Mouse (Mus musculus) neural tube, embryonic 14.5 days (tissue): Measurements from ENCODE around the gene Arl6. TPM values are rescaled to one million over a fixed set of nuclear protein-coding genes. Genes with fewer than 3 reads are reported as not detected.

Source experiments
- ATAC-seq: fragments of 200-750 bp; cut with Nextera tagmentation; 2 replicates; pipeline ENCODE4 v1.8.0; 2017; ENCODE audit warnings: low read depth, mild to moderate bottlenecking, moderate TSS enrichment, moderate library complexity
- H3K27ac ChIP-seq: fragments of 300-500 bp; sonication (generic); 2 replicates; pipeline ENCODE4 v1.5.1; 2014; ENCODE audit warnings: low read depth, mild to moderate bottlenecking, control low read depth, low read length, moderate library complexity, mixed read lengths
- H3K27me3 ChIP-seq: fragments of 300-500 bp; sonication (generic); 2 replicates; pipeline ENCODE4 v1.6.1; 2014; ENCODE audit warnings: low read length; ENCODE audit not compliant: control insufficient read depth, insufficient read depth
- H3K36me3 ChIP-seq: fragments of 300-500 bp; sonication (generic); 2 replicates; pipeline ENCODE4 v1.6.1; 2014; ENCODE audit warnings: low read length, mixed read lengths; ENCODE audit not compliant: control insufficient read depth, insufficient read depth
- H3K4me1 ChIP-seq: fragments of 300-500 bp; sonication (generic); 2 replicates; pipeline ENCODE4 v1.6.1; 2014; ENCODE audit warnings: low read length; ENCODE audit not compliant: control insufficient read depth, insufficient read depth
- H3K4me2 ChIP-seq: fragments of 300-500 bp; sonication (generic); 2 replicates; pipeline ENCODE4 v1.6.1; 2014; ENCODE audit warnings: mild to moderate bottlenecking, low read depth, low read length, control low read depth
- H3K4me3 ChIP-seq: fragments of 300-500 bp; sonication (generic); 2 replicates; pipeline ENCODE4 v1.5.1; 2014; ENCODE audit warnings: low read depth, low read length, control low read depth, mixed read lengths
- H3K9ac ChIP-seq: fragments of 300-500 bp; sonication (generic); replicated peaks from 2 replicates; pipeline ENCODE4 v1.6.1; 2014; ENCODE audit warnings: low read depth, mild to moderate bottlenecking, control low read depth, low read length, mixed read lengths
- H3K9me3 ChIP-seq: fragments of 300-500 bp; sonication (generic); 2 replicates; pipeline ENCODE4 v1.6.1; 2016; ENCODE audit warnings: low read length; ENCODE audit not compliant: control insufficient read depth
- WGBS: fragments of 180-500 bp; shearing (Covaris S2); extraction: QIAGEN DNeasy Blood & Tissue Kit; methylation state at CpG from one replicate; pipeline ENCODE4 v1.1.7; 2014; 5-methylcytosine and 5-hydroxymethylcytosine counted together
- polyA plus RNA-seq: library from polyadenylated mRNA; unstranded; fragments of >200 nt; fragmentation: Nextera tagmentation; extraction: Ambion mirVana; gene quantifications from 2 replicates; pipeline ENCODE4 v1.2.1, GENCODE M21; 2014

The Arl6 gene
- polyA plus RNA-seq, 1 experiment from 2014 or later, result 50.5 TPM

DNA sequence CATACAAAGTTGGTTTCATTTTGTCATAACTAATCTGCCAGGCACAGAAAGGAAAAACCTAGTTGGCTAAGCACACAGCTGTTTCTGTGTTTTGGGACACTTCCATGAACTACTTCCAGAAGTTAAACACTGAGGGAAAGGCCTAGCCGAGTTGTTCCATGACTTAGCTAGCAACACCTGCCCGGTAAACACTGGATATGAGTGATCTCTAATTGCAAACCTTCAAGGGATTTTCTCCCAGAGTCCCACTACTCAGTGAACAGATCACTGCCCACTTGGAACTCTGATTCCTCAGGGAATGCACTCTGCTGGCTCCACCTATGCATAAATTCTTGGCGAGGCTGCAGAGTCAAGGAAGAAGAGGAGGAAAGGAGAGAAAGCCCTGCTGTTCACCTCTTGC lies 44.5 kb downstream of the Arl6 start:
- H3K4me1 ChIP-seq, result 0 out of 2 replicates have a peak, but pooled peaks cover 4% of the 10 kb centered on the region
- WGBS, result 87% methylated on average over 3 of the region's 3 CpGs
- H3K4me3 ChIP-seq, result no peak overlapping the region
- H3K27me3 ChIP-seq, result no peaks in the 10 kb centered on the region
- no peaks in the 10 kb centered on the region for H3K36me3 ChIP-seq
- no peaks in the 10 kb centered on the region for H3K9me3 ChIP-seq
- H3K4me2 ChIP-seq, result no peak overlapping the region
- H3K9ac ChIP-seq, result no peak overlapping the region
- ATAC-seq, result no peak
- no peak overlapping the region for H3K27ac ChIP-seq

DNA sequence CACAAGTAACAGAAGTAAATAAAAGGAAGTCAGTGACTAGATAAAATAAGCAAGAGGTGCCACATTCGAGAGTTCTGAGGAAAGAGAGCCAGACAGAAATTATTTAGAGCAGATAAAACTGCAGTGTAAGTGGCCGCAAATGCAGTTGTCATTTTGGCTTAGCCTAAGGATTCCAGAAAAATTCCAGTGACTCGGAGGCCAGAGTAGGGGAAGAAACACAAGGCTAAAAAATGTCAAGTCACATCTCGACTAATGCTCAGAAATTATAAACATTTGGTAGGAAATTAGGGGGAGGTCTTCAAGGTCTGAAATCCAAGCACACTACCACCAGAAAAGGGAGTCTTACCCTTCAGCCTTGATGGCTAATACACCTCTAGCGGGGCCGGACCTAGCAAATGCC lies 48.4 kb downstream of the Arl6 start:
- no peak overlapping the region for H3K9ac ChIP-seq
- H3K27me3 ChIP-seq, result no peaks in the 10 kb centered on the region
- no peaks in the 10 kb centered on the region for H3K36me3 ChIP-seq
- H3K27ac ChIP-seq, result no peak overlapping the region
- ATAC-seq, result no peak
- H3K4me2 ChIP-seq, result no peak overlapping the region
- no peaks in the 10 kb centered on the region for H3K9me3 ChIP-seq
- no peaks in the 10 kb centered on the region for H3K4me1 ChIP-seq
- H3K4me3 ChIP-seq, result no peak overlapping the region
- WGBS, result 87% methylated on average over 6 of the region's 6 CpGs

GRCm38 (mm10) chr16:59588351-59589025 lies 50.7 kb downstream of the Arl6 start:
- WGBS, result 60% methylated on average over 13 of the region's 13 CpGs
- no peak overlapping the region for H3K4me3 ChIP-seq
- no peak overlapping the region for H3K4me2 ChIP-seq
- no peak overlapping the region for H3K9ac ChIP-seq
- H3K4me1 ChIP-seq, result no peaks in the 10 kb centered on the region
- no peaks in the 10 kb centered on the region for H3K9me3 ChIP-seq
- peak; percentile 36 for ATAC-seq
- no peak overlapping the region for H3K27ac ChIP-seq
- H3K36me3 ChIP-seq, result no peaks in the 10 kb centered on the region
- no peaks in the 10 kb centered on the region for H3K27me3 ChIP-seq

- H3K4me1 ChIP-seq, result no peaks in the 10 kb centered on the region
- H3K9ac ChIP-seq, result no peak overlapping the region
- H3K9me3 ChIP-seq, result no peaks in the 10 kb centered on the region
- no peaks in the 10 kb centered on the region for H3K36me3 ChIP-seq
- no peak overlapping the region for H3K4me3 ChIP-seq
- peak; percentile 13; the same call in 1 of the 2 replicates for ATAC-seq
- H3K27me3 ChIP-seq, result no peaks in the 10 kb centered on the region
- WGBS, result 80% methylated on average over 10 of the region's 10 CpGs
- no peak overlapping the region for H3K4me2 ChIP-seq
- H3K27ac ChIP-seq, result no peak overlapping the region
Measured at GRCm38 (mm10) chr16:59587816-59588215, 51.4 kb downstream of the Arl6 start.

GRCm38 (mm10) chr16:59586911-59587310 lies 52.3 kb downstream of the Arl6 start:
- H3K27me3 ChIP-seq, result no peaks in the 10 kb centered on the region
- WGBS, result 93% methylated on average over 8 of the region's 8 CpGs
- H3K27ac ChIP-seq, result no peak overlapping the region
- no peaks in the 10 kb centered on the region for H3K9me3 ChIP-seq
- H3K9ac ChIP-seq, result no peak overlapping the region
- H3K4me1 ChIP-seq, result no peaks in the 10 kb centered on the region
- H3K4me3 ChIP-seq, result no peak overlapping the region
- no peak overlapping the region for H3K4me2 ChIP-seq
- no peaks in the 10 kb centered on the region for H3K36me3 ChIP-seq
- ATAC-seq, result no peak; the same call in 1 of the 2 replicates

- H3K9me3 ChIP-seq, result no peaks in the 10 kb centered on the region
- H3K4me1 ChIP-seq, result no peaks in the 10 kb centered on the region
- no peaks in the 10 kb centered on the region for H3K27me3 ChIP-seq
- no peak overlapping the region for H3K27ac ChIP-seq
- H3K4me3 ChIP-seq, result no peak overlapping the region
- 69% methylated on average over 6 of the region's 6 CpGs for WGBS
- H3K4me2 ChIP-seq, result no peak overlapping the region
- H3K36me3 ChIP-seq, result no peaks in the 10 kb centered on the region
- H3K9ac ChIP-seq, result no peak overlapping the region
- ATAC-seq, result no peak
Measured at GRCm38 (mm10) chr16:59586276-59586675, 52.9 kb downstream of the Arl6 start.

DNA sequence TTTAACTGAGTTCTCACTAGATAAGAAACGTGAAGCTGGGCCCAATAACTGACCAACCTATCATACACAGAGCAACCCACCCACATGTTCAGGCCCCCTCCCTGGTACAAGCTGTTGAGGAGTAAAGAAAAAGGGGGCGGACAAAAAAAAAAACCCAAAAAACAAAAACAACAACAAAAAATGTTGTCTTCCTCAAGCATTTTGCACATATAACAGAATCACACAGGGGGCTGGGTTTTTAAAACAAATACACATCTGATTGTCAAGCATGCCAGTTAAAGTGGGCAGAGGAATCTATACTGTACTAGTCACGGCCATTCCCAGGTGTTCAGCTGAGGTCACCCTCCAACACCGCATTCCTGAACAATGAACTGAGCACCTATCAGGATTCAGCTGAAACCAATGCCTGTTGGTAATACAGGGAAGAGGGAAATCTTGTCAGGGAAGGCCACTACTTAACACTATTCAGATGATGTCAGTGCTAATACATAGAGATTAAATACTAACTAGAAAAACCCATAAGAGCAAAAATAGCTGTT lies 53.4 kb downstream of the Arl6 start:
- Histone ChIP-seq H3K9me3 (no peaks in the 10 kb centered on the region), H3K27me3 (no peaks in the 10 kb centered on the region), H3K36me3 (no peaks in the 10 kb centered on the region), H3K9ac (no peak overlapping the region), H3K27ac (no peak overlapping the region), H3K4me3 (no peak overlapping the region), H3K4me2 (no peak overlapping the region), H3K4me1 (no peaks in the 10 kb centered on the region)
- no peak for ATAC-seq
- WGBS, result 90% methylated on average over 4 of the region's 4 CpGs

GRCm38 (mm10) chr16:59583515-59583914 lies 55.7 kb downstream of the Arl6 start:
- Histone ChIP-seq H3K36me3 (no peaks in the 10 kb centered on the region), H3K27ac (no peak overlapping the region), H3K9me3 (no peaks in the 10 kb centered on the region), H3K4me1 (no peaks in the 10 kb centered on the region), H3K4me3 (no peak overlapping the region), H3K4me2 (no peak overlapping the region), H3K27me3 (no peaks in the 10 kb centered on the region), H3K9ac (no peak overlapping the region)
- no peak for ATAC-seq
- WGBS, result 91% methylated on average over 5 of the region's 5 CpGs

DNA sequence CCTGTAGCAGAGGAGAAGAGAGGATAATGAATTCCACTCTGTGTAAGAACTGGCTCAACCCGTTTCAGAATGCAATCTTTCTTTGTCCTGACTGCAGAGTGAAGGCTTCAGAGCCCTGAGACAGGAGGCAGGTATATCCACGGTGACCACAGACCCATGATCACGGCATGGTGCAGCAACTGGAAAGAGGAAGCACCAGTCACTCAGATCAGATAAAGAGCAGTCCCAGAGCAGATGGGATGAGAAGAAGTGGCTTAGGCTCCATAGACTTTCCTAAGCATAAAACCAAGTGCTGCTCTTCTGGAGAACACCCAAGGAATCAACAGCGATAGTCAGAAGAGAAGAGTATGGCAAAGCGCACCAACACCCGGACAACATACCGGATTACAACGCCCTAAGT lies 60.0 kb downstream of the Arl6 start:
- WGBS, result 92% methylated on average over 8 of the region's 8 CpGs
- no peaks in the 10 kb centered on the region for H3K36me3 ChIP-seq
- no peak overlapping the region for H3K4me3 ChIP-seq
- no peak overlapping the region for H3K27ac ChIP-seq
- no peak overlapping the region for H3K4me2 ChIP-seq
- H3K27me3 ChIP-seq, result no peaks in the 10 kb centered on the region
- H3K9ac ChIP-seq, result no peak overlapping the region
- no peaks in the 10 kb centered on the region for H3K9me3 ChIP-seq
- H3K4me1 ChIP-seq, result no peaks in the 10 kb centered on the region
- ATAC-seq, result no peak
